Mouse (Mus musculus) CH12.LX (cell line): ENCODE results near the gene Atp2b4.

Source experiments
- BHLHE40 ChIP-seq: IDR thresholded peaks from 2 replicates; pipeline ENCODE4 v1.6.1; 2011; ENCODE audit warnings: mild to moderate bottlenecking, low read depth, low read length, improper control_type of control experiment
- CHD2 ChIP-seq: IDR thresholded peaks from 2 replicates; pipeline ENCODE4 v1.6.1; 2011; ENCODE audit warnings: low read length, improper control_type of control experiment
- CTCF ChIP-seq, 2 experiments: IDR thresholded peaks in 1 of 2; conservative IDR thresholded peaks in 1 of 2; 2 replicates each; pipeline ENCODE4 v1.5.1; 2011 to 2012; ENCODE audit warnings: low read depth in 2 of 2, low read length in 2 of 2, improper control_type of control experiment in 1 of 2, inconsistent platforms in 1 of 2, mild to moderate bottlenecking in 1 of 2, moderate library complexity in 1 of 2
- EP300 ChIP-seq: IDR thresholded peaks from 2 replicates; pipeline ENCODE4 v1.6.1; 2011; ENCODE audit warnings: low read length, improper control_type of control experiment
- HCFC1 ChIP-seq: IDR thresholded peaks from 2 replicates; pipeline ENCODE4 v1.6.1; 2012; ENCODE audit warnings: low read depth, mild to moderate bottlenecking, inconsistent platforms, low read length, improper control_type of control experiment
- KAT2A ChIP-seq: IDR thresholded peaks from 2 replicates; pipeline ENCODE4 v1.6.1; 2012; ENCODE audit warnings: low read length, improper control_type of control experiment, inconsistent platforms; ENCODE audit not compliant: insufficient replicate concordance
- MAFK ChIP-seq: IDR thresholded peaks from 2 replicates; pipeline ENCODE4 v1.6.1; 2011; ENCODE audit warnings: low read length, improper control_type of control experiment; ENCODE audit not compliant: insufficient replicate concordance
- PAX5 ChIP-seq: IDR thresholded peaks from 2 replicates; pipeline ENCODE4 v1.6.1; 2012; ENCODE audit warnings: low read length, inconsistent platforms, mixed read lengths
- POLR2A ChIP-seq: IDR thresholded peaks from 2 replicates; pipeline ENCODE4 v1.6.1; 2011; ENCODE audit warnings: low read depth, mild to moderate bottlenecking, improper control_type of control experiment, low read length
- POLR2AphosphoS2 ChIP-seq: IDR thresholded peaks from 2 replicates; pipeline ENCODE4 v1.6.1; 2011; ENCODE audit warnings: low read depth, low read length, improper control_type of control experiment
- RAD21 ChIP-seq: IDR thresholded peaks from 2 replicates; pipeline ENCODE4 v1.6.1; 2011; ENCODE audit warnings: low read depth, mild to moderate bottlenecking, low read length, improper control_type of control experiment, moderate library complexity
- RCOR1 ChIP-seq: conservative IDR thresholded peaks from 2 replicates; pipeline ENCODE4 v1.6.1; 2012; ENCODE audit warnings: low read depth, mild to moderate bottlenecking, inconsistent platforms, low read length, improper control_type of control experiment
- SIN3A ChIP-seq: IDR thresholded peaks from 2 replicates; pipeline ENCODE4 v1.6.1; 2012; ENCODE audit warnings: low read length, improper control_type of control experiment, inconsistent platforms

DNA sequence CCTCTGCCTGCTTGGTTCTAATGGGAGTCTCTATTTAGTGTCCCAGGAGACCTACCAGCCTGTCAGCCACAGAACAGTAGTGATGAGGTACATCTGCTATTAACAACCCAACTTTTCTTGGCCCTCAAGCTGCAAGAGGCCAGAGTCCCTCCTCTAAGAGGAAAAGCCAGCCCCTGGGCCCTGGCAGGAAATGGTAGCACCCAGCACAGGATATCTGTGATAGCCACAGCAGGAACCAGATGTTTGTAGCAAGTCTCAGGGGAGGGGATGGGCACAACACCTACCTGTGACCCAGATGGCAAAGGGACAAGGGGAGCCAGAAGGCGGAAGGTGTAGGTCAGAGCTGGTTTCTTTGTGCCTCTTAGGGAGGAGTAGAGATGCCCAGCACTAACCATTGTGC is 106.0 kb downstream of the Atp2b4 start:
- TF ChIP-seq CHD2 = peak; percentile 61; the same call in 1 of the 2 replicates
- TF ChIP-seq MAFK = no peak
- TF ChIP-seq CTCF (conservative IDR thresholded peaks at IDR 0.05 in 1 of 2, IDR thresholded peaks at IDR 0.05 in 1 of 2; ENCODE audit: low read depth in 2 of 2, low read length in 2 of 2) = no peak
- no peak for TF ChIP-seq PAX5
- TF ChIP-seq BHLHE40 = peak; percentile 76
- 0 out of 2 replicates have a peak, but pooled peaks have one; percentile 28 for TF ChIP-seq POLR2A
- no peak for TF ChIP-seq POLR2AphosphoS2
- TF ChIP-seq EP300 = peak; percentile 68; the same call in 1 of the 2 replicates
- no peak for TF ChIP-seq RAD21
- TF ChIP-seq SIN3A = no peak
- TF ChIP-seq KAT2A = no peak
- peak; percentile 40; the same call in 1 of the 2 replicates for TF ChIP-seq HCFC1
- no peak for TF ChIP-seq RCOR1
